Mouse (Mus musculus) forebrain, embryonic 10.5 days (tissue): ENCODE data around the gene Klhl24. TPM values are rescaled to one million over a fixed set of nuclear protein-coding genes. Genes with fewer than 3 reads are reported as not detected.

ENCODE experiments used
- DNase-seq: peaks from one replicate; pipeline ENCODE4 v3.0.0-alpha.2; 2017; ENCODE audit warnings: low spot score; ENCODE audit errors: extremely low spot score
- H3K27ac ChIP-seq: fragments of 300-500 bp; sonication (generic); 2 replicates; pipeline ENCODE4 v1.5.1; 2016; ENCODE audit warnings: mild to moderate bottlenecking
- H3K27me3 ChIP-seq: fragments of 300-500 bp; sonication (generic); 2 replicates; pipeline ENCODE4 v1.6.1; 2016; ENCODE audit warnings: mild to moderate bottlenecking; ENCODE audit not compliant: poor library complexity, severe bottlenecking
- H3K36me3 ChIP-seq: fragments of 300-500 bp; sonication (generic); replicated peaks from 2 replicates; pipeline ENCODE4 v1.6.1; 2016; ENCODE audit warnings: mild to moderate bottlenecking, moderate library complexity
- H3K4me1 ChIP-seq: fragments of 300-500 bp; sonication (generic); 2 replicates; pipeline ENCODE4 v1.6.1; 2016
- H3K4me3 ChIP-seq: fragments of 300-500 bp; sonication (generic); 2 replicates; pipeline ENCODE4 v1.5.1; 2016; ENCODE audit warnings: mild to moderate bottlenecking, moderate library complexity
- H3K9me3 ChIP-seq: fragments of 300-500 bp; sonication (generic); 2 replicates; pipeline ENCODE4 v1.6.1; 2016; ENCODE audit warnings: mild to moderate bottlenecking, moderate library complexity
- WGBS: fragments of 180-500 bp; shearing (Covaris S2); methylation state at CpG from one replicate; pipeline ENCODE4 v1.1.7; 2016; 5-methylcytosine and 5-hydroxymethylcytosine counted together
- polyA plus RNA-seq: library from polyadenylated mRNA; unstranded; fragments of >200 nt; fragmentation: Nextera tagmentation; extraction: Ambion mirVana; gene quantifications from 2 replicates; pipeline ENCODE4 v1.2.1, GENCODE M21; 2016

Klhl24 gene
- polyA plus RNA-seq = 21.0 and 22.3 TPM in 2 replicates

DNA sequence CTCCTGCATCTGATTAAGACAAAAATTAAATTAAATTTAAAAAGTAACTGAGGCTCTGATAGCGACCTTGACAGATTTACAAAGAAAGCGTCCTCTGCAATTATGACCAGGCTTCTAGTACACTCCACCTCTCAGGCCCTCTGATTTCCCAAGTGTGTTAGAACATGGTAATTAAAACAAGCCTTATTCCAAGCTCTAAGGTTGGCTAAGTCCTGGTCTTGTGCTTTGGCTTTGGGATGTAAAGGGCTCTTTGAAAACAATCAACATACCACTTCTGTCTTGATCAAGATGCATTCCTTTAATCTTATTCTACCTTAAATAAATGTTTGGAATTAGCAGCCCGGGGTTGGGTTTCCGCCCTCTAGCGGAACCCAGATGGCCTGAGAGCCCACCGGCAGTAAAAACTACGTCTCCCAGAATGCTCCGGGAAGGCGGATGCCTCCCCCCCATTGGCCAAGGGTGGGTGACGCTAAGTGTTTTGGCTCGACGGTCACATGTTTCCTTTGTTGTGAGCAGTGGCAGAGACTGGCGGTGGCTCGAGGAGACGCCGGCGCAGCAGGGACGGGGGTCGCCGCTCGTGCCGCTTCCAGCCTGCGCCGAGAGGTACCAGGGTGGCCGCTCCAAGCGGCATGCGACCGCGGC is at the start of gene Klhl24:
Klhl24 (plus strand) TSS at position 474 of the 642 bp plus-strand sequence.
- peak within 1 kb of the TSS; percentile 96 for H3K4me3 ChIP-seq
- H3K27me3 ChIP-seq = no peaks in the 10 kb centered on the region
- H3K9me3 ChIP-seq = no peaks in the 10 kb centered on the region
- no peaks in the 10 kb centered on the region; the same call in 1 of the 2 replicates for H3K4me1 ChIP-seq
- peak within 1 kb of the TSS; percentile 98 for H3K27ac ChIP-seq
- peak; percentile 92 for DNase-seq
- WGBS = 2% methylated on average over 29 of the region's 29 CpGs
- H3K36me3 ChIP-seq = no peaks in the 10 kb centered on the region; the same call in 1 of the 2 replicates

DNA sequence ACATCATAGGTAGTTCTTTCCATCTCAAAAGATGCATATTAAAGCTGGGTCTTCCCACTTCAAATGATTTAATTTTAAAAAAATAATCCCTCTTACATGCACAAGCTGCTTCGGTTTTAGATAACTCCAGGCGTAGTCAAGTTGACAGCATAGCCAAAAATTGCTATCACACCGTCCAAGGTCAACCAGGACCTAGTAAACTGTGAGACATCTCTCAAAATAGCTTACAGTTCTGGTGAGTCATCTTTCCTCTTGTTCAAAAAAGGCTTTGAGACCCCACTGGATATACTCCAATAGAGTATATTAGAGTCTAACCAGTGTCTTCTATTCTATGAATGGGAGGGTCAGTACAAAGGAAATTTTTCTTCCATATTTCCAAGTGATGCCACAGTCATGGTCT is 44.7 kb upstream of the Klhl24 start:
- H3K36me3 ChIP-seq = no peaks in the 10 kb centered on the region
- no peaks in the 10 kb centered on the region for H3K27me3 ChIP-seq
- H3K27ac ChIP-seq = no peak overlapping the region
- no peak overlapping the region for H3K4me3 ChIP-seq
- 94% methylated on average over 3 of the region's 3 CpGs for WGBS
- DNase-seq = no peak
- H3K4me1 ChIP-seq = no peaks in the 10 kb centered on the region
- H3K9me3 ChIP-seq = no peaks in the 10 kb centered on the region

DNA sequence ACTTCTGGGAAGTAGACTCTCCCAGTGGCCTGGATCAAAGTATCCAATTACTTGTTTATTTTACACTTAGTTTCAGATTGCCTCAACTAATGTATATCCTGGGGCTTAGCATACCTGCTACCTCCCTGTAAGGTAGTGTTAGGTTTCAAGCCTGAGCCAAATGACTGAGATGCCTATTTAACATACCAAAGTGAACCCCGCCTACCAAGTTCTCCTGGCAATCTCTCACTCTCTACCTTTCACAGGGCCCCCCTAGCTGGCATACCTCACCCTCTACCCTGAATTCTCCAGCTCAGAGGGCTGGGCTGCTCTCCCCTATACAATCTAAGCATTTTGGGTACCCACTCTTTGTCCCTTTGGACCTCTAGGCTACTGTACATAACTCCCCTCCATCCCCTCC is 24.6 kb upstream of the Klhl24 start:
- Histone ChIP-seq H3K27ac (no peak overlapping the region), H3K4me1 (no peaks in the 10 kb centered on the region), H3K9me3 (no peaks in the 10 kb centered on the region), H3K27me3 (no peaks in the 10 kb centered on the region), H3K4me3 (no peak overlapping the region), H3K36me3 (no peaks in the 10 kb centered on the region)
- 71% methylated on average over 1 of the region's 1 CpGs for WGBS
- no peak for DNase-seq

DNA sequence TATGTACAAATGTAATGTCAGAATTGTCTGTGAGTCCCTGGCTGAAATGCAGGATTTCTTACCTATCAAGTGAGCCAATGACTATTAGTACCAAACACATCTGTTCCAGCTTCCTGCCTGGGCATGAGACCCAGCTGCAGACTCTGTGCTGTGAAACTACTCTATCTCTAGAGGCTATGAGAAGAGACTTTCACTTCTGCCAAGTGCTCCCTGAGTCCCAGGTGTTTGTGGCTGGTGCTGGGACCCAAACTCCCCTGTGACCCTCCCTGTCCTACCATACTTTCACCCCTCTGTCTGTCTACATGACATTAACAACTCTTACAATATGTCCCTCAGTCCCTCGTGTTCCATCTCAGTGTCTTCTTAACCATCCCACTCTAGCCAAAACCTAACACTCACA is 20.7 kb upstream of the Klhl24 start:
- Histone ChIP-seq H3K4me1 (no peaks in the 10 kb centered on the region), H3K36me3 (no peaks in the 10 kb centered on the region), H3K27ac (no peak overlapping the region), H3K27me3 (no peaks in the 10 kb centered on the region), H3K4me3 (no peak overlapping the region), H3K9me3 (no peaks in the 10 kb centered on the region)
- no peak for DNase-seq
- WGBS = 76% methylated on average over 1 of the region's 1 CpGs

DNA sequence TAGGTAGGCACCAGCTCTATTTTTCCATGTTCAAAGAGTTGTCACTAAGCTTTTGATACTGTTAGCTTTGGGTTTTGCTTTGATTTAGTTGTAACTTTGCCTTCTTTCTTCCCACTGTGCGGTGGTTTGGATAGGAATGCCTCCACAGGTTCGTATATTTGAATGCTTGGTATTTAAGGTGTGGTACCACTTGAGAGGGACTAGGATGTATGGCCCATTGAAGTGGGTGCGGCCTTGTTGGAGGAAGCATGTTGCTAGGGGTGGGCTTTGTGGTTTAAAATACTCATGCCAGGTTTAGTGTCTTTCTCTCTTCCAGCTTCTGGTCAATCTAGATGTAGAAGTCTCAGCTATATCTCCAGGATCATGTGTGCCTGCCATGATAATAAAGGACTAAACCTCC is 17.1 kb upstream of the Klhl24 start:
- H3K4me3 ChIP-seq = no peak overlapping the region
- no peaks in the 10 kb centered on the region for H3K36me3 ChIP-seq
- no peak for DNase-seq
- H3K27ac ChIP-seq = no peak overlapping the region
- no peaks in the 10 kb centered on the region for H3K27me3 ChIP-seq
- 94% methylated on average over 3 of the region's 3 CpGs for WGBS
- H3K9me3 ChIP-seq = no peaks in the 10 kb centered on the region
- no peaks in the 10 kb centered on the region for H3K4me1 ChIP-seq

DNA sequence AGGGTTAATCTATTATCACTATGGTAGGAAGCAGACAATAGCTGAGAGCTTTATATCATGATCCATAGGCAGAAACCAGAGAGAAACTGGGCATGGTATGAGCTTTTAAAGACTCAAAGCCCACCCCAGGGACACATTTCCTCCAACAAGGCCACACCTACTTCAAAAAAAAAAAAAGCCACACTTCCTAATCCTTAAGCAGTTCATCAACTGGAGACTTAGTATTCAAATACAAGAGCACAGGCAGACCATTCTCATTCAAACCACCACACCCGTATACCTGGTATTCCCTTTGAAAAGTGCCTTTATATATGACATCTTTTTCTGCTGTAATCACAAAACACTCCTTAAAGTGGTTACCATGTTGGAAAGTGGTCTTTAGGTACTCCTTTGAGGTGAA is 12.7 kb upstream of the Klhl24 start:
- DNase-seq = no peak
- H3K27me3 ChIP-seq = no peaks in the 10 kb centered on the region
- H3K27ac ChIP-seq = no peak overlapping the region
- no peaks in the 10 kb centered on the region for H3K36me3 ChIP-seq
- no peaks in the 10 kb centered on the region for H3K9me3 ChIP-seq
- H3K4me1 ChIP-seq = peaks cover 9% of the 10 kb centered on the region
- 85% methylated on average over 1 of the region's 1 CpGs for WGBS
- H3K4me3 ChIP-seq = no peak overlapping the region

DNA sequence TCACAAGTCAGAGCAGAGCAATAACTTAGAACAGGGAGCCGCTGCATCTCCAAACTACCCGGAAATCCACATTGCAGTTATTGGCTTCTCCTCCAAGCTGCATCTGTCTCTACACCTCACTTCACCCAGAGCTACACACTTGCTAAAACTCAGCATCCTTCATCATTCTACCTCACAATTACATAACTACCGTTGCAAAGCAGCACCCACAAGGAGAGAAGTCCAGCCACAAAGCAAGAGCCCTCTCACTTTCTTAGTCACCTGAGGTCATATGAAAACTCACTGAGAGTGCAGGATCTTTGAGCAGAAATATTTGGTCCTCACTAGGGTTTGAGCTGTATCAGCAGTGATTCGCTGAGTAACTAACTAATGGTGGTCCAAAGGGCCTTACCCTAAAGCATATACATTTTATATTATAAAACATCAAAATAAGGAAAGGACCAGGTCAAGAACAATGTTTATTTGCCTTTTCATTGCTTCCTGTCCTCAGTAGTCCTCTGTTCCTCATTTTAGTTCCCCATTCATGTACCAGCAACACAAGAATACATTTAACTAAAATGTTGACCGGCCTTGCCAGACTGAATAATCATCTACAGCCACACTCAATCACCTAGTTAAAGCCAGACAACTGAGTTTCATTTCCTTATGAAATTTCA is 12.0 kb upstream of the Klhl24 start:
- 92% methylated on average over 5 of the region's 5 CpGs for WGBS

DNA sequence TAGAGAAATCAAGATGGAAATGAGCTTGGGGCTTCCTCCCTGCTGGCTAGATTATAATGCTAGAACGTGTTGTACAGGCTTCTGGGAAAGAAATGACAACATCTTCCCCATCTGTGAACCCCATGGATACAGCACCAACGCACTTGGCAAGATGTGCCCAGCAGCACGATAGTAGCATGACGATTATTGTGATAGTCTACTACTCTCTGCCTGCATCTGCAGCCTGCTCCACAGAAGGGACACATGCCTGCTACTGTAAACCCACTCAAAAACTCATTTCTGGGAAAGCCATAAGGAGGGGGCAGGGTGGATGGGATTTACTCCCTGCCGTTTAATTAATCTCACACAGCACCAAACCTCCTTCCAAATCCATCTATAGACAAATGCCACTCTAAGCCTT is 10.4 kb upstream of the Klhl24 start:
- no peaks in the 10 kb centered on the region for H3K9me3 ChIP-seq
- H3K4me3 ChIP-seq = no peak overlapping the region
- no peak overlapping the region for H3K27ac ChIP-seq
- no peaks in the 10 kb centered on the region for H3K27me3 ChIP-seq
- DNase-seq = no peak
- H3K36me3 ChIP-seq = no peaks in the 10 kb centered on the region
- WGBS = 85% methylated on average over 5 of the region's 5 CpGs
- peaks cover 14% of the 10 kb centered on the region for H3K4me1 ChIP-seq

More for the DNA sequence above, 12.0 kb upstream of the Klhl24 start:
- H3K9me3 ChIP-seq = no peaks in the 10 kb centered on the region
- H3K4me1 ChIP-seq = peaks cover 9% of the 10 kb centered on the region
- no peak overlapping the region for H3K4me3 ChIP-seq
- H3K27me3 ChIP-seq = no peaks in the 10 kb centered on the region
- DNase-seq = no peak
- H3K27ac ChIP-seq = no peak overlapping the region
- no peaks in the 10 kb centered on the region for H3K36me3 ChIP-seq

DNA sequence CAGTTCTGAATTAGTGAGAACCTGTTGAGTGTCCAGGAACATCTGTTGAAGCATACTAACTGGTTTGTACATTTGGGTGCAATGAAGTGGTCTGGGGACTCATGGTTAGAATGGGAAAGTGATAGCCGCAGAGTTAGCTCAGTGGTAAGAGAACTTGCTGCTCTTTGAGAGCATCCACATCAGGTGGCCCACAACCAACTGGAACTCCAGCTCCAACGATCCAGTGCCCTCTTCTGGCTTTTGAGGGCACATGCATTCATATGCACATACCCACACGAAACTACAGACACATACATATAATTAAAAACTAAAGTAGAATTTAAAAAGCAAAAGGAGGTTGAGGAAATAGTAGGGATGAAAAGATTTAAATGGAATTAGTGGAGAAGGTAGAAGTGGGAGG is 7.7 kb upstream of the Klhl24 start:
- Histone ChIP-seq H3K27ac (no peak overlapping the region), H3K4me1 (peaks cover 14% of the 10 kb centered on the region), H3K27me3 (no peaks in the 10 kb centered on the region), H3K4me3 (no peak overlapping the region), H3K9me3 (no peaks in the 10 kb centered on the region), H3K36me3 (no peaks in the 10 kb centered on the region)
- WGBS = 86% methylated on average over 3 of the region's 3 CpGs
- no peak for DNase-seq

DNA sequence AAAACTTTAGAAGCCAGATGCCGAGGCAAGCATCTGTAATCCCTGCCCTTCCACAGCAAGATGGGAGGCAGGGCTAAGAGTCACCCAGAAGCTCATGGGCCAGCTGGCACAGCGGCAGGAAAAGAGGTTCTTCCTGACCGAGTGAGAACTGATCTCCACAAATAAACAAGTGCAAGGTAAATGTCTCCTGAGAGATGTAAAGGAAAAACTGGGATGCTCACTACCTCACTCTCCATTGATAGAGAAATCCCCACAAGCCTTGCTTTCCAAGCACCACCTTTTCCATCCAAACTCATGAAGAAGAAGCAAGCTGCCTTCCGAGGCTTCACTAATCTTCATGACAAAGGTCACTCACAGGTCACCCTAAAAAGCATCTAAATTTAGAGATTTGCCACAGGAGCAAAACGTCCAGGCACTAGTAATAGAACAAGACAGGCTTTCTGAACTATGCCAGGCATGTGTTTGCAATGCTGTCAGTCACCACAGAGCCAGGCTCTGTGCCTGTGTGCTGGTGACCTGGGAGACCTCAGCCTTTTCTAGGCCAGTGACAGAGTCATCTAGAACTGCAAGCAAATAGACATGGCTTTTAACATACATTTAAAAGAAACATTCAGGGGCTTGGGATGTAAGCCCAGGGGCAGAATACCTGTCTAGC is 6.3 kb upstream of the Klhl24 start:
- Histone ChIP-seq H3K4me1 (peaks cover 14% of the 10 kb centered on the region), H3K9me3 (no peaks in the 10 kb centered on the region), H3K36me3 (no peaks in the 10 kb centered on the region), H3K4me3 (no peak overlapping the region), H3K27me3 (no peaks in the 10 kb centered on the region), H3K27ac (no peak overlapping the region)
- DNase-seq = no peak
- 62% methylated on average over 5 of the region's 5 CpGs for WGBS

DNA sequence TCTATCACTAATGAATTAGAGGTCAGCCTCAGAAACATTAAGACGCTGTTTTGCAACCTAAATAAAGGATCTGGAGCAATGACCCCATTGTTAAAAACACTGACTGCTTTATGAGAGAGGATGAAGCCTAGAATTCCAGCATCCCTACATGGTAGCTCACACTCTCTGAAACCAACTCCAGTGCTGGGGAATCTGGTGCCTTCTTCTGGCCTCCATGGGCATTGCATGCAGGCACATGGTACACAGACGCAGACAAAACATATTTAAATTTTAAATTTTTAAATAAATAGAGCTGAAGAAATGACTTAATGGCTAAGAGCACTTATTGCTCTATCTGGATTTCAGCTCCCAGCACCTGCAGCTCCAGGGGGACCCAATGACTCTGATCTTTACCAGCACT is 1.4 kb upstream of the Klhl24 start:
- Histone ChIP-seq H3K9me3 (no peaks in the 10 kb centered on the region), H3K4me1 (peaks cover 3% of the 10 kb centered on the region), H3K27ac (no peak overlapping the region), H3K27me3 (no peaks in the 10 kb centered on the region), H3K4me3 (no peak overlapping the region), H3K36me3 (no peaks in the 10 kb centered on the region; the same call in 1 of the 2 replicates)
- DNase-seq = no peak
- WGBS = 86% methylated on average over 2 of the region's 2 CpGs

DNA sequence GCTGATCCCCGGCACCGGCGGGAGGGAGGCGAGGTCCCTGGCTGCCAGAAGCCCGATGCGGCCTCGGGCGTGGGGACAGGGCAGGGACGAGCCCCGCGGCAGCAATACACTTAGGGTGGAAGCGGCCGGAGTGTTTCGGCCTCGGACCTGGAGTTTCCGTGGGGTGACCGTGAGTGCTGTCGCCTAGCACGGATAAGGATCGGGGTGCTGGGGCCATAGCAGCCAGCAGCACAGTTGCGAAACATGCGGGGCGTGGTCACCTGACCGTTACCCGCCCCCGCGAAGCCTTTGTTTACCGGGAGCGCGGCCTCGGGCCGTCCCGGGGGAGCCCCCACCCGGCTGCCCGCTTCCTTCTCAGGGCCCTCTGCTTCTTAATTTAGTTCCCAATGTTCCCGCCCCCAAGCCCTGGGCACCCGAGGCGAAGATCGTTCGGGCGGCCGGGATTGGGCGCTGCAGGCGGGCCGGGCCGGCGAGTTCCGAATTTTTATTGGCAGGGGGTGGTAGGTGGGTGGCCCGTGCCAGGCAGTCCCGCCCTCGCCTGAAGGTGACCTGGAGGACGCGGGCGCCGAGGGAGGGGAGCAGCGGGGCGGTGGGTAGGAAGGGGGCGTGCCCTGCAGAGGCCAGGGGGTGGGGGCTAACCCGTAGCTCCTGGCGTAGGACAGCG is 501 bp downstream of the Klhl24 start:
- WGBS = under 1% methylated on average over 61 of the region's 61 CpGs
- Histone ChIP-seq H3K27ac (peak overlapping the region; percentile 98), H3K4me1 (no peaks in the 10 kb centered on the region; the same call in 1 of the 2 replicates), H3K27me3 (no peaks in the 10 kb centered on the region), H3K9me3 (peaks cover 4% of the 10 kb centered on the region; the same call in 1 of the 2 replicates), H3K4me3 (peak overlapping the region; percentile 96), H3K36me3 (peaks cover 5% of the 10 kb centered on the region; the same call in 1 of the 2 replicates)
- peak; percentile 92 for DNase-seq

DNA sequence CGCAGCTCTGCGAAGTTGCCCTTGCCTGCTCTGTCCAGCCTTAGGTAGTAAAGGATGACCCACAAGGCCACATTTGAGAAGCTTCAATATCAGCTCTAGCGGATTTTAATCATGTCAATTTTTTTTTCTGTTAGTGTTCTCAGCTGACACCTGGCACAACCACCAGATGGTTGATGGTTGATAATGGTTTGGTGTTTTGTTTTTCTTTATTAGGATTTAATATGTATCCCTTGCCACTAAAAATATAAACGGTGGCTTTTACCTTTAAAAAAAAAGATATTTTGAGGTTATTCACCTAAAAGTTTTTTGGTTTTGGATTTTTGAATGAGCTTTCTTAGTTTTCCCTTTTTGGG is 1.0 kb downstream of the Klhl24 start:
- H3K36me3 ChIP-seq = peaks cover 10% of the 10 kb centered on the region
- H3K4me3 ChIP-seq = peak overlapping the region; percentile 96
- no peaks in the 10 kb centered on the region; the same call in 1 of the 2 replicates for H3K4me1 ChIP-seq
- H3K27ac ChIP-seq = peak overlapping the region; percentile 98
- peaks cover 9% of the 10 kb centered on the region for H3K9me3 ChIP-seq
- no peaks in the 10 kb centered on the region for H3K27me3 ChIP-seq
- WGBS = 7% methylated on average over 4 of the region's 4 CpGs
- no peak for DNase-seq
